Mouse (Mus musculus): ENCODE measurements at regions not wholly inside any gene's neighbourhood (a gene's known extent, or its start where the extent isn't known, plus 50 kb on each side); places are given as distances from the start of the nearest gene placed in this dataset.

DNA sequence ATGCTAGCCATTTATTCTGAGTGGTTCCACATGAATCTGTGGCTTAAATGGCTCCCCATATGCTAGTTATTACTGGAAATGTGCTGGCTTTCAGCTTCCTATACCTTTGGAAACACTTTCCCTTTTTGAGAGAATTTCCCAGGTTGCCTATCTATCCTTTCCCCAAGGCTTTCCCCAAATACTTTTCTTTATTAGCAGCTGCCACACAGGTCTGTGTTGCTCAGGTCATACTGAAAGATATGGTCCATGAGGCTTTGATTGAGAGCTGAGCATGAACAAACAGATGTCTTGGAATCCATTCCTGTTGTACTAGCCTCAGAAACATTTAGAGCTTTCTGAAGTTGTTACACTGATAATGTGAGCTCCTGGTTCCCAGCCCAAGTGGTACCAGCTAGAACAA is 188.1 kb upstream of the Cenpq start:
- Histone ChIP-seq H3K4me1 (ENCODE audit: control insufficient read depth in 1 of 2, insufficient read depth in 2 of 2, low read length in 2 of 2) (no peaks in the 10 kb centered on the region), H3K9ac (ENCODE audit: control insufficient read depth, low read depth, low read length, poor library complexity, severe bottlenecking) (no peak overlapping the region), H3K9me3 (replicated peaks; ENCODE audit: insufficient read depth, low read length) (no peaks in the 10 kb centered on the region), H3K36me3 (ENCODE audit: control insufficient read depth in 1 of 2, insufficient read depth in 2 of 2, low read length in 2 of 2) (no peaks in the 10 kb centered on the region), H3K79me2 (ENCODE audit: control insufficient read depth, insufficient read depth, low read length, poor library complexity) (no peaks in the 10 kb centered on the region), H3K4me3 (ENCODE audit: control insufficient read depth in 1 of 2, insufficient read depth in 1 of 2, low read depth in 2 of 2, low read length in 2 of 2) (no peak overlapping the region), H3K27me3 (ENCODE audit: control insufficient read depth in 1 of 2, insufficient read depth in 2 of 2, low read length in 2 of 2) (no peaks in the 10 kb centered on the region), H3K27ac (ENCODE audit: control insufficient read depth, low read depth, low read length) (no peak overlapping the region)
- no peak for DNase-seq (ENCODE audit: low read depth, low spot score)
- no peak for TF ChIP-seq ETS1 (IDR thresholded peaks at IDR 0.05; ENCODE audit: low read depth, low read length)
- TF ChIP-seq USF2 (IDR thresholded peaks at IDR 0.05; ENCODE audit: borderline replicate concordance in 1 of 2, insufficient read depth in 1 of 2, low read depth in 1 of 2, low read length in 2 of 2) = no peak
- TF ChIP-seq POLR2AphosphoS2 (IDR thresholded peaks at IDR 0.05; ENCODE audit: low read length) = no peak
- TF ChIP-seq ELF1 (IDR thresholded peaks at IDR 0.05; ENCODE audit: low read depth, low read length) = no peak
- no peak for TF ChIP-seq NELFE (IDR thresholded peaks at IDR 0.05; ENCODE audit: low read depth, low read length)

DNA sequence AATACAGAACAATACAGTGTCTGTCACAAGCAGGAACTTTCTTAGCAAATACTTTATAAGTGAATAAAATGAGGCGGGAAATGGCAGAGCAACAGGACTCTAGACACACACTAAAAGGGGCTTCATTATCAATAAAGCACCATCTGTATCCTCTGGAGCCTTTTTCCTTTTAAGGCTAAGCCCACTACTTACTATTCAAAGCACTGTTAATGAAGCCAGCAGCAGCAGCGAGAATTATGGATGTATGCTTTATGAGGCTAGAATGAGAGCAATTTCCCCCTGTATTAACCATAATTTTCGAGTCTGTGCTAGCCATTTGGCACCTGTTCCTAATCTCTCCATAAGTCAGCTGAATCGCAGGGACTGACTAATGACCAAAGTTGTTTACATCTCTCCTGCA is 169.1 kb upstream of the Cenpq start:
- DNase-seq (ENCODE audit: low read depth, low spot score) = no peak
- no peak overlapping the region for H3K27ac ChIP-seq (ENCODE audit: control insufficient read depth, low read depth, low read length)
- no peaks in the 10 kb centered on the region for H3K4me1 ChIP-seq (ENCODE audit: control insufficient read depth in 1 of 2, insufficient read depth in 2 of 2, low read length in 2 of 2)
- no peaks in the 10 kb centered on the region for H3K79me2 ChIP-seq (ENCODE audit: control insufficient read depth, insufficient read depth, low read length, poor library complexity)
- H3K9ac ChIP-seq (ENCODE audit: control insufficient read depth, low read depth, low read length, poor library complexity, severe bottlenecking) = no peak overlapping the region
- H3K36me3 ChIP-seq (ENCODE audit: control insufficient read depth in 1 of 2, insufficient read depth in 2 of 2, low read length in 2 of 2) = no peaks in the 10 kb centered on the region
- TF ChIP-seq EP300 (IDR thresholded peaks at IDR 0.05; ENCODE audit: low read depth in 1 of 2, low read length in 2 of 2) (no peak), TAL1 (IDR thresholded peaks at IDR 0.05; ENCODE audit: low read length) (no peak), UBTF (IDR thresholded peaks at IDR 0.05; ENCODE audit: borderline replicate concordance, insufficient read depth, low read depth, low read length) (no peak), ELF1 (IDR thresholded peaks at IDR 0.05; ENCODE audit: low read depth, low read length) (no peak), USF1 (IDR thresholded peaks at IDR 0.05; ENCODE audit: low read depth, low read length) (no peak), E2F4 (IDR thresholded peaks at IDR 0.05; ENCODE audit: borderline replicate concordance, low read depth, low read length) (no peak), ZC3H11A (IDR thresholded peaks at IDR 0.05; ENCODE audit: low read depth, low read length) (no peak), POLR2A (IDR thresholded peaks at IDR 0.05; ENCODE audit: control insufficient read depth in 1 of 2, insufficient read depth in 1 of 2, low read depth in 1 of 2, low read length in 2 of 2, poor library complexity in 1 of 2) (no peak), ZMIZ1 (IDR thresholded peaks at IDR 0.05; ENCODE audit: low read depth, low read length) (no peak), MYB (IDR thresholded peaks at IDR 0.05; ENCODE audit: low read depth, low read length) (no peak), JUND (IDR thresholded peaks at IDR 0.05; ENCODE audit: low read depth, low read length) (no peak), MYC (IDR thresholded peaks at IDR 0.05; ENCODE audit: low read depth, low read length) (no peak), POLR2AphosphoS2 (IDR thresholded peaks at IDR 0.05; ENCODE audit: low read length) (no peak), HCFC1 (IDR thresholded peaks at IDR 0.05; ENCODE audit: low read depth, low read length) (no peak)
- H3K9me3 ChIP-seq (replicated peaks; ENCODE audit: insufficient read depth, low read length) = no peaks in the 10 kb centered on the region
- no peak overlapping the region for H3K4me3 ChIP-seq (ENCODE audit: control insufficient read depth in 1 of 2, insufficient read depth in 1 of 2, low read depth in 2 of 2, low read length in 2 of 2)
- no peaks in the 10 kb centered on the region for H3K27me3 ChIP-seq (ENCODE audit: control insufficient read depth in 1 of 2, insufficient read depth in 2 of 2, low read length in 2 of 2)

Measured in MEL (cell line).